ENCODE assay signal across 10 mouse cellular contexts in the genomic region with DNA sequence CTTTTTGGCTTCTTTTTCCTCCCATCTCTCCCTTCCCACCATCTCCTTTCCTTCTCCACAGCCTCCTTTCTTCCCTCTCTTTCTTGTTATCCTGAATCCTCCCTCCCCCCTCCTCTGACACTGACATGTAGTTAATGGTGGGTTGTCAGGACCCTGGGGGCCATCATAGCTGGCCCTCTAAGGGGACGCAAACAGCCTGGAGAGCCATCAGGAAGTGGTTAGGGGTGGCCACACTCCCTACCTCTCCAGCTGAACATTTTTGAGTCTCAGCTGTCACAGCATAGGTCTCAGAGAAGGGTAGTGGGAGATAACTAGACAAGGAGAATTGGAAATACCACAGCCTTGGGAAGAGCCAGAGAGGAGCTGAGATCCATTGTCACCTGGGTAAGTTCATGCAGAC. TPM values are rescaled to one million over a fixed set of nuclear protein-coding genes. Genes with fewer than 3 reads are reported as not detected.
DNase-seq lines count a peak whose midpoint lies in the region; ATAC-seq and TF ChIP-seq lines count a peak whose summit lies in the region.
"Had no signal": no experiment of that assay in that cellular context is flagged by ENCODE, and none has a peak within 500 bp of the region (broad histone marks: within the 10 kb centered on the region; RNA-seq: fewer than 3 reads in every experiment).

No protein-coding gene starts in this region.

- no peak for ATAC-seq in limb, embryonic 13.5 days (ENCODE audit: low FRiP score, low read depth)
- ATAC-seq in erythroblast, adult 5-6 weeks (replicated peaks; ENCODE audit: low FRiP score, poor library complexity, severe bottlenecking): no peak
- ATAC-seq: activated CD4-positive, CD25-positive, alpha-beta regulatory T cell, adult 4 months had no signal

- no peak for TF ChIP-seq POLR2A in olfactory bulb, adult 2 months (IDR thresholded peaks at IDR 0.05; ENCODE audit: insufficient read depth, low read depth, low read length)

- no peak for DNase-seq in gastrocnemius, adult 2 months
- no peak for DNase-seq in gastrocnemius, adult 8-10 months (ENCODE audit: low spot score in 2 of 2)
- peak; percentile 37 for DNase-seq in retina, embryonic 14.5 days (ENCODE audit: low spot score)
- DNase-seq in retina, postnatal 1 day: no peak
- no peak for DNase-seq in thymus, postnatal 10 days (ENCODE audit: low spot score in 2 of 2)
- DNase-seq: spleen, adult 18-20 months had no signal

- intact Hi-C loops in gastrocnemius, adult 2 months (cut with DNase I): no loop called here

- peaks cover 6% of the 10 kb centered on the region; the same call in 1 of the 2 replicates for H3K27me3 ChIP-seq in limb, embryonic 13.5 days

- TF ChIP-seq CTCF in gastrocnemius, adult 2 months (IDR thresholded peaks at IDR 0.05): no peak
- TF ChIP-seq CTCF in olfactory bulb, adult 2 months (IDR thresholded peaks at IDR 0.05; ENCODE audit: insufficient read depth, low read depth, low read length): no peak

- H3K9ac ChIP-seq in limb, embryonic 13.5 days: no peak overlapping the region

- WGBS in limb, embryonic 13.5 days: 28% methylated on average over 1 of the region's 1 CpGs
- WGBS in olfactory bulb, adult 2 months: 17% methylated on average over 1 of the region's 1 CpGs

- H3K4me1 ChIP-seq in limb, embryonic 13.5 days: peaks cover 58% of the 10 kb centered on the region
- peaks cover 86% of the 10 kb centered on the region for H3K4me1 ChIP-seq in olfactory bulb, adult 2 months (ENCODE audit: control insufficient read depth, insufficient read depth, low read length)

- peak overlapping the region; percentile 62 for H3K4me3 ChIP-seq in gastrocnemius, adult 2 months
- H3K4me3 ChIP-seq in limb, embryonic 13.5 days: no peak overlapping the region
- peak overlapping the region; percentile 39 for H3K4me3 ChIP-seq in olfactory bulb, adult 2 months (ENCODE audit: insufficient read depth, low read depth, low read length)

- peak overlapping the region; percentile 92 for H3K27ac ChIP-seq in gastrocnemius, adult 2 months
- peak overlapping the region; percentile 58 for H3K27ac ChIP-seq in limb, embryonic 13.5 days
- peak overlapping the region; percentile 88 for H3K27ac ChIP-seq in olfactory bulb, adult 2 months (ENCODE audit: insufficient read depth, low read depth, low read length)

- H3K9me3 ChIP-seq in limb, embryonic 13.5 days: no peaks in the 10 kb centered on the region

- H3K36me3 ChIP-seq in limb, embryonic 13.5 days: no peaks in the 10 kb centered on the region

- H3K4me2 ChIP-seq in limb, embryonic 13.5 days (replicated peaks): peak overlapping the region; percentile 46

RNA-seq across cellular contexts. Expression of a gene that starts 20.0 kb away (rescaled TPM):
- 10 to 100 TPM; 20.7 to 27.4 TPM for total RNA-seq in gastrocnemius, adult 2 months (2021)
- total RNA-seq in gastrocnemius, adult 8-10 months (2022): 10 to 100 TPM; 11.1 to 18.9 (median 12.8) TPM
- 7.9 and 8.7 TPM in 2 replicates for polyA plus RNA-seq in limb, embryonic 13.5 days (2015; fragmentation: Nextera tagmentation; extraction: Ambion mirVana)
- not detected in 2 replicates for polyA plus RNA-seq in olfactory bulb, adult 2 months (2012; ENCODE audit: insufficient read depth, insufficient read length, low replicate concordance, missing spikeins)
- 28.2 and 32.1 TPM in 2 replicates for total RNA-seq in erythroblast, adult 5-6 weeks (2015; ENCODE audit: low replicate concordance)
- total RNA-seq in erythroblast, adult 5-6 weeks (2017; ENCODE audit: low replicate concordance): 7.1 and 7.5 TPM in 2 replicates

RNA-seq across cellular contexts. Expression of a gene that starts 23.0 kb away (rescaled TPM):
- total RNA-seq in gastrocnemius, adult 2 months (2021): under 1 TPM; 0.28 to 0.43 TPM
- under 1 TPM in 3 of 4 experiments, not detected in 1; 0.13 to 0.27 (median 0.18) TPM for total RNA-seq in gastrocnemius, adult 8-10 months (2022)
- 3.0 and 3.3 TPM in 2 replicates for polyA plus RNA-seq in limb, embryonic 13.5 days (2015; fragmentation: Nextera tagmentation; extraction: Ambion mirVana)
- polyA plus RNA-seq in olfactory bulb, adult 2 months (2012; ENCODE audit: insufficient read depth, insufficient read length, low replicate concordance, missing spikeins): not detected in 2 replicates
- 24.2 and 30.9 TPM in 2 replicates for total RNA-seq in erythroblast, adult 5-6 weeks (2015; ENCODE audit: low replicate concordance)
- 20.9 and 34.9 TPM in 2 replicates for total RNA-seq in erythroblast, adult 5-6 weeks (2017; ENCODE audit: low replicate concordance)

Comparison
In these comparisons a context has a peak if more than half of its experiments do, and no peak if none do; other contexts are left out.
1. RNA of a gene that starts 23.0 kb away (total RNA-seq): 20.9 to 34.9 TPM in erythroblast, adult 5-6 weeks; 0.28 to 0.43 TPM in gastrocnemius, adult 2 months and 0.13 to 0.27 TPM in gastrocnemius, adult 8-10 months; every median in the first group is over 10 times any median in the second.
2. Peak in every context shown above with its lines, with median percentiles within 50 percentile points of each other: H3K27ac ChIP-seq.